Mouse (Mus musculus) liver, embryonic 14.5 days (tissue): ENCODE data around the gene Rprd2. TPM values are rescaled to one million over a fixed set of nuclear protein-coding genes. Genes with fewer than 3 reads are reported as not detected.

ENCODE experiments used
- ATAC-seq: fragments of 200-750 bp; cut with Nextera tagmentation; 2 replicates; pipeline ENCODE4 v1.8.0; 2017; ENCODE audit warnings: moderate number of reproducible peaks, mild to moderate bottlenecking, moderate library complexity; ENCODE audit not compliant: insufficient read depth
- DNase-seq, 3 experiments: peaks; one replicate each; pipeline ENCODE4 v3.0.0-alpha.2; 2012 to 2013; ENCODE audit warnings: low read depth in 3 of 3, low spot score in 3 of 3
- H3K27ac ChIP-seq: fragments of 300-500 bp; sonication (generic); 2 replicates; pipeline ENCODE4 v1.5.1; 2014; ENCODE audit warnings: moderate library complexity, mild to moderate bottlenecking, control low read depth, inconsistent platforms
- H3K27me3 ChIP-seq: fragments of 300-500 bp; sonication (generic); 2 replicates; pipeline ENCODE4 v1.6.1; 2014; ENCODE audit warnings: mild to moderate bottlenecking, low read length, moderate library complexity; ENCODE audit not compliant: control insufficient read depth, insufficient read depth
- H3K36me3 ChIP-seq: fragments of 300-500 bp; sonication (generic); replicated peaks from 2 replicates; pipeline ENCODE4 v1.6.1; 2014; ENCODE audit warnings: low read depth; ENCODE audit not compliant: control insufficient read depth, insufficient read depth
- H3K4me1 ChIP-seq, 2 experiments: fragments of 200-500 bp in 1 of 2; fragments of 300-500 bp in 1 of 2; sonication (generic) in 1 of 2; replicated peaks; 2 replicates each; pipeline ENCODE4 v1.6.1; 2012 to 2014; ENCODE audit warnings: antibody characterized with exemption in 1 of 2, inconsistent platforms in 1 of 2, low read length in 1 of 2; ENCODE audit not compliant: control insufficient read depth in 2 of 2, insufficient read depth in 2 of 2
- H3K4me2 ChIP-seq: fragments of 300-500 bp; sonication (generic); 2 replicates; pipeline ENCODE4 v1.6.1; 2014; ENCODE audit warnings: low read depth, mild to moderate bottlenecking, control low read depth, moderate library complexity
- H3K4me3 ChIP-seq, 2 experiments: fragments of 200-500 bp in 1 of 2; fragments of 300-500 bp in 1 of 2; sonication (generic) in 1 of 2; 2 replicates each; pipeline ENCODE4 v1.5.1; 2012 to 2014; ENCODE audit warnings: low read depth in 2 of 2, low read length in 2 of 2, mild to moderate bottlenecking in 2 of 2, control low read depth in 1 of 2, inconsistent platforms in 1 of 2, moderate library complexity in 1 of 2; ENCODE audit not compliant: insufficient read depth in 1 of 2
- H3K9ac ChIP-seq: fragments of 300-500 bp; sonication (generic); replicated peaks from 2 replicates; pipeline ENCODE4 v1.6.1; 2014; ENCODE audit warnings: mild to moderate bottlenecking, control low read depth, moderate library complexity
- H3K9me3 ChIP-seq: fragments of 300-500 bp; sonication (generic); 2 replicates; pipeline ENCODE4 v1.6.1; 2016; ENCODE audit warnings: low read length, mixed read lengths; ENCODE audit not compliant: control insufficient read depth
- CTCF ChIP-seq: IDR thresholded peaks from 2 replicates; pipeline ENCODE4 v1.5.1; 2016; ENCODE audit warnings: antibody characterized with exemption, low read depth, control low read depth
- EP300 ChIP-seq: IDR thresholded peaks from 2 replicates; pipeline ENCODE4 v1.6.1; 2016; ENCODE audit warnings: antibody characterized with exemption, low read depth
- WGBS: fragments of 180-500 bp; shearing (Covaris S2); extraction: QIAGEN DNeasy Blood & Tissue Kit; methylation state at CpG from one replicate; pipeline ENCODE4 v1.1.7; 2014; ENCODE audit not compliant: insufficient replicate concordance; 5-methylcytosine and 5-hydroxymethylcytosine counted together
- polyA plus RNA-seq, 2 experiments: library from polyadenylated mRNA; depleted of rRNA in 1 of 2; stranded (reverse) in 1 of 2; unstranded in 1 of 2; fragments of >200 nt; fragmentation: Nextera tagmentation in 1 of 2; extraction: Ambion mirVana in 1 of 2; gene quantifications; 2 replicates each; pipeline versions ENCODE4 v1.2.1 to v1.2.3; 2012 to 2014

The Rprd2 gene
- polyA plus RNA-seq, 2 experiments = 5.3 to 6.6 TPM

DNA sequence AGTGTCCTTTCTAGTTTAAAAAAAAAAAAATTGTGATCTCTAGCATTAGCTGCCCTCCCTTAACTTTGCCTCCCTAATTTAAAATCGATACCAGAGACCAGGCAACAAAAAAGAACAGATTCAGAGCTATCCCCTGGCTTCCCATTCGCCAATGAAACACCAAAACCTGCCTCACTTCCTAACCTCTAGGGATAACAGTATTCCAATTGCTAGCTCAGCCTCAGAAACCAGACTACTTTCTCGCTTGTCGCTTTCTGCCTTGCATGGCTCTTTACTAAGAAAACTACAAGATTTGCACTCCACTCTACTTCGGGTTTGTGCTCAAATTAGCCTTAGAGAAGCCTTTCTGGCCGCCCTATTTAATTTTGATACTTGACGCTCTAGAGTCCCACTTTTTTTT is 37.5 kb upstream of the Rprd2 start:
- ATAC-seq (peak; percentile 2; the same call in 1 of the 2 replicates), DNase-seq (no peak)
- 36% methylated on average over 7 of the region's 7 CpGs for WGBS
- peak overlapping the region; percentile 63 to 87 for H3K4me3 ChIP-seq
- peaks cover 20% of the 10 kb centered on the region for H3K36me3 ChIP-seq
- no peaks in the 10 kb centered on the region for H3K9me3 ChIP-seq
- peaks cover 13 to 15% of the 10 kb centered on the region in 2 experiments for H3K4me1 ChIP-seq
- H3K9ac ChIP-seq = peak overlapping the region; percentile 77
- no peaks in the 10 kb centered on the region for H3K27me3 ChIP-seq
- H3K27ac ChIP-seq = peak overlapping the region; percentile 77
- TF ChIP-seq EP300 (no peak), CTCF (no peak)
- peak overlapping the region; percentile 93 for H3K4me2 ChIP-seq

DNA sequence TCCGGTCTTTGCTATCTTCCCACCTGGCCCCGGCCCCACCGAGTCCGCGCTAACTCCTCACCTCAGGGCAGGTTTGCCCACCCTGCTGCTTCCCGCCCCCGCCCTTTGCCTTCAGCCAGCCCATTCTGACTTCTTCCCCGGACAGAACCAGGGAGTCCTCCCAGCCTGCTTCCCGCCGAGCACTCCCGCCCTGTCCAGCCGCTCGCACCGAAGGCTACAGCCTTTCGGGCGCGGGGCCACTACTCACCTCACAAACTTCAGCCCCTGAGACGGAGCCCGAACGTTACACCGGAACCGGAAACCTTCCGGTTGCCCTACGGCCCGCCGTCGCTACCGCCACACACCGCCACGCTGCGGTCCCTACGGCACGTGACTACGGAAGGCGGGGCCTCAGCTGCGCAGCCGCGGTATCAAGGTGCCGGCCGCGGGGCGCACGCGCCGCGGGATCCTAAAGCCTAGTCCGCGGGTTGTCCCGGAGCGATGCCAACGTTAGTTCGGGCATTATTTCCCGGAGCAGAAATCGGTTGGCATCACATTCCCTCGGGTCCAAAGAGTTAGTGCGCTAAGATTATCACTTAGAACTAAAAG is 36.9 kb upstream of the Rprd2 start, which contains the start of gene Prpf3:
Gene Prpf3, minus strand, starts transcription at position 384 of the 588 bp plus-strand sequence.
- Histone ChIP-seq H3K4me1 (peaks cover 18% of the 10 kb centered on the region in 2 experiments), H3K27me3 (no peaks in the 10 kb centered on the region), H3K27ac (peak within 1 kb of the TSS; percentile 77), H3K4me2 (peak within 1 kb of the TSS; percentile 93), H3K9ac (peak within 1 kb of the TSS; percentile 77), H3K9me3 (no peaks in the 10 kb centered on the region), H3K36me3 (peaks cover 24% of the 10 kb centered on the region), H3K4me3 (peak within 1 kb of the TSS; percentile 87 to 99)
- DNase-seq (peak; percentile 83 to 86 (median 84)), ATAC-seq (peak; percentile 96)
- under 1% methylated on average over 56 of the region's 56 CpGs for WGBS
- no peak for TF ChIP-seq EP300

DNA sequence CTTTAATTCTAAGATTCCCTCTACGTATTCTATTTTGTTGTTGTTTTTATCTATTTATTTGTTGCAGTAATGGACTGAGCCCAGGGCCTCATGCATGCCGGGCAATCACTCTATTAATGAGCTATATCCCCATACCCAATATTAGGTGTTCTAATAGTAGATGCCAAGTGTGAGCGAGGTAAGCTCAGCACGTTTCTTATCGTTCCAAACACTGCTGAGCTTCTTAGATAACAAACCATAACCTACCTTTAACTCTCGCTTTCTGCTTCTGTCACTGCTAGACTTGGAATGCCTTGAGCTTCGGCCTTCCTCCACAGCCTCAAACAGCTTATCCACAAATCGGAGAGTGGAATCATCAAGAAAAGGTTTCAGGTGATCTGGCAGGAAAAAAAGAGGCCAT is 32.7 kb upstream of the Rprd2 start:
- Histone ChIP-seq H3K27ac (peak overlapping the region; percentile 42; the same call in 1 of the 2 replicates), H3K4me1 (peaks cover 18 to 22% of the 10 kb centered on the region in 2 experiments), H3K9ac (peak overlapping the region; percentile 35), H3K4me3 (no peak overlapping the region), H3K9me3 (no peaks in the 10 kb centered on the region), H3K4me2 (peak overlapping the region; percentile 50), H3K27me3 (no peaks in the 10 kb centered on the region), H3K36me3 (peaks cover 61% of the 10 kb centered on the region)
- TF ChIP-seq CTCF (no peak), EP300 (peak; percentile 51)
- ATAC-seq (0 out of 2 replicates have a peak, but pooled peaks have one; percentile 12), DNase-seq (peak in 2 of 3 experiments; percentile 47 to 50)
- 39% methylated on average over 8 of the region's 8 CpGs for WGBS

DNA sequence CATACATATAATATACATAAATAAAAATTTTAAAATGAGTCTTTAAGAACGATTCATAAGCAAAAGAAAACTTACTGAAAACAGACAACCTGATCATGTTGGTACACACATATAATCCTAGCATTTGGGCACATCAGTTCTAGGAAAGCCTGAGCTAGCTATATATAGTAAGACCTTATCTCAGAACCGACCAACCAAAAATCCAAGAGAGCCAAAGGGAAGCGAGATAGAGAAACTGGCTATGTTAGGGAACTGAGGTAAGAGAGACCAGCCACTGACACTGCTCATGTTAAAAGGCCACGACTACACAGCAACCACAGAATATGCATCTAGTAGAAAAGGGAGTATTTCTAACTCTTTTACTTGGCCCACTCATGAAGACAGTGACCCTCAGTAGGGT is 31.9 kb upstream of the Rprd2 start:
- Histone ChIP-seq H3K9ac (no peak overlapping the region; the same call in 1 of the 2 replicates), H3K4me1 (peaks cover 18 to 19% of the 10 kb centered on the region in 2 experiments), H3K27me3 (no peaks in the 10 kb centered on the region), H3K36me3 (peaks cover 68% of the 10 kb centered on the region), H3K27ac (no peak overlapping the region), H3K9me3 (no peaks in the 10 kb centered on the region), H3K4me2 (peak overlapping the region; percentile 50; the same call in 1 of the 2 replicates), H3K4me3 (no peak overlapping the region)
- TF ChIP-seq CTCF = no peak
- TF ChIP-seq EP300 = no peak
- ATAC-seq (peak; percentile 34; the same call in 1 of the 2 replicates), DNase-seq (no peak)
- 27% methylated on average over 4 of the region's 4 CpGs for WGBS

DNA sequence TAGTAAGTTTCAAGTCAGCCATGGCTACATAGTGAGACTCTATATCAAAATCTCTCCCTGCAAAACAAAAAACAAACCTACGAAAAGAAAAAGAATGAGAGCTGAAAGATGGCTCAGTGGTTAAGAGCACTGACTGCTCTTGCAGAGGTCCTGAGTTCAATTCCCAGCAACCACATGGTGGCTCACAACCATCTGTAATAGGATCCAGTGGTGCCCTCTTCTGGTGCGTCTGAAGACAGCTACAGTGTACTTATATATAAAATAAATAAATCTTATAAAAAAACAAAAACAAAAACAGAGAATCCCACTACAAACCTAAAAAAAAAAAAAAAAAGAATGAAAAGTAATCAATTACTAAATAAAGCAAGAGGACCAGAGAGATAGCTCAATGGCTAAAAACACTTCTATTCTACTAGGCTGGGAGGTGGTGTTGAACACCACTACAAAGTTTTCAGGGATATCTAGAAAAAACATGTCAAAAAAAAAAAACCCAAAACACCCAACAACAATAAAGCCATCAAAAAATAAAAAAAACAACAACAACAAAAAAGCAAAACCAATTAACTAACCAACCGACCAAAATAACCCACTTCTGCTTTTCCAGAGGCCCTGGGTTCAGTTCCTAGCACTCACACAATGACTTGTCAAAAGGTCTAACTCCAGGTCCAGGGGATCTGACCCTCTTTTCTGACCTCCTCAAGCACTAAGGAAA is 24.0 kb upstream of the Rprd2 start:
- Histone ChIP-seq H3K4me2 (no peak overlapping the region), H3K4me3 (no peak overlapping the region), H3K4me1 (peaks cover 2 to 7% of the 10 kb centered on the region in 2 experiments; a peak in 1 of 4 replicates), H3K9ac (no peak overlapping the region), H3K27me3 (no peaks in the 10 kb centered on the region), H3K36me3 (peaks cover 90% of the 10 kb centered on the region), H3K27ac (no peak overlapping the region), H3K9me3 (no peaks in the 10 kb centered on the region)
- DNase-seq (no peak), ATAC-seq (no peak)
- TF ChIP-seq CTCF = peak; percentile 20; the same call in 1 of the 2 replicates
- TF ChIP-seq EP300 = no peak
- WGBS = 69% methylated on average over 3 of the region's 3 CpGs
